Mouse (Mus musculus): Measurements from ENCODE around the gene Gm29666. TPM values are rescaled to one million over a fixed set of nuclear protein-coding genes. Genes with fewer than 3 reads are reported as not detected.

Gm29666 gene
- total and polyA plus RNA-seq, 3 experiments = 0.36 to 0.42 TPM; not detected in 1

DNA sequence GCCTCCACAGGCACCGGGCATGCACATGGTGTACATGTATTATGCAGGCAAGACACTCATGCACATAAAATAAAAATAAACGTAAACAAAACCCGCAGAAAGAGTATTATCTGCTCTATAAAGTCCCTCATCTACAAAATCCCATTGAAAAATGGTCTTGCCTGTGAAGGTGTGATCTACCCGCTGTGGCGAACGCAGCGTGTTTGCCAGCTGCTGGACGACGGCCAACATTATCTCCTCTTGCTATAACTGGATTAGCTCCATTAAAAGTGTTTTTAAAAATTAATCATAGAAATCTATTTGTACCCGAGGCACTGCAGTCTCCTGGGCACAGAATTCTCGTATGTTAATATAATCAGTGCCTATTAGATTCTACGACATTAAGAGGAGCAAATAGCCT lies 31.8 kb downstream of the Gm29666 start:
- no peak overlapping the region for H3K27ac ChIP-seq (ENCODE audit: control insufficient read depth, low read depth, low read length)
- H3K27me3 ChIP-seq (ENCODE audit: control insufficient read depth in 1 of 2, insufficient read depth in 2 of 2, low read length in 2 of 2) = peaks cover 0 to 1% of the 10 kb centered on the region in 2 experiments; a peak in 1 of 4 replicates
- H3K9me3 ChIP-seq (replicated peaks; ENCODE audit: insufficient read depth, low read length) = no peaks in the 10 kb centered on the region
- no peak overlapping the region for H3K9ac ChIP-seq (ENCODE audit: control insufficient read depth, low read depth, low read length, poor library complexity, severe bottlenecking)
- TF ChIP-seq MAX (IDR thresholded peaks at IDR 0.05; ENCODE audit: low read length) (no peak), SMC3 (IDR thresholded peaks at IDR 0.05; ENCODE audit: low read depth, low read length) (no peak), KAT2A (conservative IDR thresholded peaks at IDR 0.05; ENCODE audit: low read depth, low read length) (no peak), MAFK (IDR thresholded peaks at IDR 0.05; ENCODE audit: borderline replicate concordance, low read depth, low read length) (no peak), E2F4 (IDR thresholded peaks at IDR 0.05; ENCODE audit: borderline replicate concordance, low read depth, low read length) (no peak), EP300 (IDR thresholded peaks at IDR 0.05; ENCODE audit: low read depth in 1 of 2, low read length in 2 of 2) (no peak), TAL1 (IDR thresholded peaks at IDR 0.05; ENCODE audit: low read length) (no peak), USF2 (IDR thresholded peaks at IDR 0.05; ENCODE audit: borderline replicate concordance in 1 of 2, insufficient read depth in 1 of 2, low read depth in 1 of 2, low read length in 2 of 2) (no peak), MAZ (IDR thresholded peaks at IDR 0.05; ENCODE audit: low read depth, low read length) (no peak), ZC3H11A (IDR thresholded peaks at IDR 0.05; ENCODE audit: low read depth, low read length) (no peak), ZMIZ1 (IDR thresholded peaks at IDR 0.05; ENCODE audit: low read depth, low read length) (no peak), HCFC1 (IDR thresholded peaks at IDR 0.05; ENCODE audit: low read depth, low read length) (no peak), MXI1 (IDR thresholded peaks at IDR 0.05; ENCODE audit: low read depth, low read length) (no peak)
- no peaks in the 10 kb centered on the region for H3K79me2 ChIP-seq (ENCODE audit: control insufficient read depth, insufficient read depth, low read length, poor library complexity)
- no peaks in the 10 kb centered on the region for H3K4me1 ChIP-seq (ENCODE audit: control insufficient read depth in 1 of 2, insufficient read depth in 2 of 2, low read length in 2 of 2)
- no peaks in the 10 kb centered on the region for H3K36me3 ChIP-seq (ENCODE audit: control insufficient read depth in 1 of 2, insufficient read depth in 2 of 2, low read length in 2 of 2)
- H3K4me3 ChIP-seq (ENCODE audit: control insufficient read depth in 1 of 2, insufficient read depth in 1 of 2, low read depth in 2 of 2, low read length in 2 of 2) = no peak overlapping the region
- DNase-seq (ENCODE audit: low read depth, low spot score) = no peak

DNA sequence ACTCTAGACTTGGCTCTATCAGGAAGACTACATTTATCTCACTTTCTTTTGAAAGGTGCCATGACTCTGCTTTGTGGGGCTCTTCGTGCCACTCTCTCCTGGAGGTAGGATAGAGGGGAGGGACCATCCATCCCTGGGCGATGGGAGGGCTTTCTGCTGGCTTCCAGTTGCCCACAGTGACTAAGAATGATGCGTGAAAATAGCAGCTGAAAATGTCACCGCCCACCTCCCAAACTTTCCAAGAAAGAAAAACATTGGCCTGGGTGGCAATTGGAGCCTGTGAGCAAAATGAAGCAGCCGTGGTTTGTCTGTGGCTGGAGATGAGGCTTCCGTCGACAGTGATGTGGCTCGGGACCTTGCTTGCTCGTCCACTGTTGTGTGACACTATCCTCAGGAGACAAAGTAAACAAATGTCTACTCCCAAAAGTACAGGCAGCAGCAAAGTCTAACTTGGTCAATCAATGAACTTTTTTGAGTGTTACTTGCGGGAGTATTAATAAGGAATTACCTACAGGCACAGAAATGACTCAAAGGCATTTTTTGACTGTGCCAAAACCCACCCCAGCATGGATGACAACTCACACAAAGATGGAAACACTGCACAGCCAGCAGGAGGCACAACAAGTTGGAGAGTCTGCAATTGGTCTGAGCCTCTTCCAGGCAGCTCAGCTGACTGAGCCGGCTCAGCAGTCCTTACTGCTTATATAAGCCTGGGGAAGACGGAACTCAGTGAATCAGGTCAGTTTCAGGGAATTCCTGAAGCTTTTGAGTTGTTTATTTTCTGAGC lies 42.6 kb downstream of the Gm29666 start:
- H3K79me2 ChIP-seq (ENCODE audit: control insufficient read depth, insufficient read depth, low read length, poor library complexity) = no peaks in the 10 kb centered on the region
- H3K36me3 ChIP-seq (ENCODE audit: control insufficient read depth in 1 of 2, insufficient read depth in 2 of 2, low read length in 2 of 2) = no peaks in the 10 kb centered on the region
- TF ChIP-seq RAD21 (IDR thresholded peaks at IDR 0.05; ENCODE audit: low read depth, low read length) = no peak
- TF ChIP-seq CHD2 (IDR thresholded peaks at IDR 0.05; ENCODE audit: low read length) = no peak
- no peak for TF ChIP-seq MEF2A (IDR thresholded peaks at IDR 0.05; ENCODE audit: extremely low read depth, insufficient replicate concordance, low read depth, low read length, poor library complexity, severe bottlenecking)
- TF ChIP-seq RCOR1 (IDR thresholded peaks at IDR 0.05; ENCODE audit: low read depth, low read length) = no peak
- no peak for TF ChIP-seq MAZ (IDR thresholded peaks at IDR 0.05; ENCODE audit: low read depth, low read length)
- no peak overlapping the region for H3K4me3 ChIP-seq (ENCODE audit: control insufficient read depth in 1 of 2, insufficient read depth in 1 of 2, low read depth in 2 of 2, low read length in 2 of 2)
- no peaks in the 10 kb centered on the region for H3K9me3 ChIP-seq (replicated peaks; ENCODE audit: insufficient read depth, low read length)
- H3K9ac ChIP-seq (ENCODE audit: control insufficient read depth, low read depth, low read length, poor library complexity, severe bottlenecking) = no peak overlapping the region
- peaks cover 0 to 4% of the 10 kb centered on the region in 2 experiments; a peak in 2 of 4 replicates for H3K27me3 ChIP-seq (ENCODE audit: control insufficient read depth in 1 of 2, insufficient read depth in 2 of 2, low read length in 2 of 2)
- no peak overlapping the region for H3K27ac ChIP-seq (ENCODE audit: control insufficient read depth, low read depth, low read length)
- no peaks in the 10 kb centered on the region for H3K4me1 ChIP-seq (ENCODE audit: control insufficient read depth in 1 of 2, insufficient read depth in 2 of 2, low read length in 2 of 2)
- DNase-seq (ENCODE audit: low read depth, low spot score) = no peak
